Mouse (Mus musculus): Measurements from ENCODE around the gene Ms4a15. TPM values are rescaled to one million over a fixed set of nuclear protein-coding genes. Genes with fewer than 3 reads are reported as not detected.
A peak's percentile ranks its signal among the peaks of the same experiment; 100 is the strongest.

Ms4a15 gene
- polyA plus RNA-seq, 1 experiment from 2014 or later = not detected

GRCm38 (mm10) chr19:10980210-10980609 is 12.8 kb downstream of the Ms4a15 start:
- no peak overlapping the region for H3K4me3 ChIP-seq (replicated peaks)
- 84% methylated on average over 5 of the region's 5 CpGs for WGBS
- H3K27me3 ChIP-seq = no peaks in the 10 kb centered on the region
- no peak overlapping the region for H3K4me2 ChIP-seq
- H3K36me3 ChIP-seq (replicated peaks) = no peaks in the 10 kb centered on the region
- ATAC-seq (ENCODE audit: low FRiP score) = no peak
- H3K4me1 ChIP-seq = peaks cover 4% of the 10 kb centered on the region; the same call in 1 of the 2 replicates
- H3K27ac ChIP-seq = no peak overlapping the region
- no peaks in the 10 kb centered on the region for H3K9me3 ChIP-seq
- H3K9ac ChIP-seq = no peak overlapping the region

- H3K4me1 ChIP-seq = peaks cover 4% of the 10 kb centered on the region; the same call in 1 of the 2 replicates
- peak overlapping the region; percentile 33; the same call in 1 of the 2 replicates for H3K9ac ChIP-seq
- H3K27me3 ChIP-seq = no peaks in the 10 kb centered on the region
- no peak overlapping the region for H3K27ac ChIP-seq
- H3K36me3 ChIP-seq (replicated peaks) = no peaks in the 10 kb centered on the region
- no peaks in the 10 kb centered on the region for H3K9me3 ChIP-seq
- 14% methylated on average over 18 of the region's 18 CpGs for WGBS
- H3K4me3 ChIP-seq (replicated peaks) = no peak overlapping the region
- ATAC-seq (ENCODE audit: low FRiP score) = peak; percentile 59
- H3K4me2 ChIP-seq = peak overlapping the region; percentile 27
Measured at GRCm38 (mm10) chr19:10979184-10980168, 13.6 kb downstream of the Ms4a15 start.

GRCm38 (mm10) chr19:10976318-10976717 is 16.7 kb downstream of the Ms4a15 start:
- 0 out of 2 replicates have a peak, but pooled peaks cover 3% of the 10 kb centered on the region for H3K9me3 ChIP-seq
- no peak overlapping the region for H3K4me3 ChIP-seq (replicated peaks)
- H3K4me2 ChIP-seq = no peak overlapping the region
- ATAC-seq (ENCODE audit: low FRiP score) = no peak
- no peaks in the 10 kb centered on the region for H3K36me3 ChIP-seq (replicated peaks)
- H3K27me3 ChIP-seq = no peaks in the 10 kb centered on the region
- H3K27ac ChIP-seq = no peak overlapping the region
- 59% methylated on average over 4 of the region's 4 CpGs for WGBS
- H3K9ac ChIP-seq = no peak overlapping the region
- peaks cover 4% of the 10 kb centered on the region; the same call in 1 of the 2 replicates for H3K4me1 ChIP-seq

- WGBS = 75% methylated on average over 2 of the region's 2 CpGs
- Histone ChIP-seq H3K9ac (no peak overlapping the region), H3K27me3 (no peaks in the 10 kb centered on the region), H3K36me3 (replicated peaks) (no peaks in the 10 kb centered on the region), H3K9me3 (0 out of 2 replicates have a peak, but pooled peaks cover 5% of the 10 kb centered on the region), H3K4me2 (no peak overlapping the region), H3K27ac (no peak overlapping the region), H3K4me1 (peaks cover 4% of the 10 kb centered on the region; the same call in 1 of the 2 replicates), H3K4me3 (replicated peaks) (no peak overlapping the region)
- ATAC-seq (ENCODE audit: low FRiP score) = no peak
Measured at GRCm38 (mm10) chr19:10975187-10975586, 17.9 kb downstream of the Ms4a15 start.

- Histone ChIP-seq H3K36me3 (replicated peaks) (no peaks in the 10 kb centered on the region), H3K9me3 (0 out of 2 replicates have a peak, but pooled peaks cover 5% of the 10 kb centered on the region), H3K27me3 (no peaks in the 10 kb centered on the region), H3K4me1 (peaks cover under 1% of the 10 kb centered on the region; the same call in 1 of the 2 replicates), H3K4me3 (replicated peaks) (no peak within 1 kb of the TSS), H3K27ac (no peak within 1 kb of the TSS), H3K4me2 (no peak within 1 kb of the TSS), H3K9ac (no peak within 1 kb of the TSS)
- no peak for ATAC-seq (ENCODE audit: low FRiP score)
- 75% methylated on average over 4 of the region's 4 CpGs for WGBS
Measured at GRCm38 (mm10) chr19:10974238-10974865, 18.7 kb downstream of the Ms4a15 start, which contains the start of gene Ms4a10. Gene Ms4a10 (minus strand): TSS chr19:10974670.

GRCm38 (mm10) chr19:10973187-10973586 is 19.9 kb downstream of the Ms4a15 start:
- Histone ChIP-seq H3K27me3 (no peaks in the 10 kb centered on the region), H3K9ac (no peak overlapping the region), H3K4me1 (no peaks in the 10 kb centered on the region), H3K4me3 (replicated peaks) (no peak overlapping the region), H3K9me3 (0 out of 2 replicates have a peak, but pooled peaks cover 5% of the 10 kb centered on the region), H3K36me3 (replicated peaks) (no peaks in the 10 kb centered on the region), H3K4me2 (no peak overlapping the region), H3K27ac (no peak overlapping the region)
- 69% methylated on average over 2 of the region's 2 CpGs for WGBS
- no peak for ATAC-seq (ENCODE audit: low FRiP score)

GRCm38 (mm10) chr19:10972660-10973059 is 20.4 kb downstream of the Ms4a15 start:
- Histone ChIP-seq H3K9ac (no peak overlapping the region), H3K4me2 (no peak overlapping the region), H3K27me3 (no peaks in the 10 kb centered on the region), H3K36me3 (replicated peaks) (no peaks in the 10 kb centered on the region), H3K9me3 (0 out of 2 replicates have a peak, but pooled peaks cover 5% of the 10 kb centered on the region), H3K27ac (no peak overlapping the region), H3K4me3 (replicated peaks) (no peak overlapping the region), H3K4me1 (no peaks in the 10 kb centered on the region)
- WGBS = 13% methylated on average over 3 of the region's 3 CpGs
- ATAC-seq (ENCODE audit: low FRiP score) = no peak

GRCm38 (mm10) chr19:10970457-10970856 is 22.6 kb downstream of the Ms4a15 start:
- H3K9me3 ChIP-seq = 0 out of 2 replicates have a peak, but pooled peaks cover 5% of the 10 kb centered on the region
- no peaks in the 10 kb centered on the region for H3K27me3 ChIP-seq
- no peaks in the 10 kb centered on the region for H3K4me1 ChIP-seq
- H3K36me3 ChIP-seq (replicated peaks) = no peaks in the 10 kb centered on the region
- no peak overlapping the region for H3K4me3 ChIP-seq (replicated peaks)
- no peak overlapping the region for H3K27ac ChIP-seq
- no peak overlapping the region for H3K4me2 ChIP-seq
- H3K9ac ChIP-seq = no peak overlapping the region
- 85% methylated on average over 3 of the region's 3 CpGs for WGBS
- ATAC-seq (ENCODE audit: low FRiP score) = no peak

- 90% methylated on average over 7 of the region's 7 CpGs for WGBS
- H3K9me3 ChIP-seq = 0 out of 2 replicates have a peak, but pooled peaks cover 5% of the 10 kb centered on the region
- H3K27ac ChIP-seq = no peak overlapping the region
- H3K4me3 ChIP-seq (replicated peaks) = no peak overlapping the region
- ATAC-seq (ENCODE audit: low FRiP score) = no peak
- no peaks in the 10 kb centered on the region for H3K4me1 ChIP-seq
- no peaks in the 10 kb centered on the region for H3K27me3 ChIP-seq
- no peaks in the 10 kb centered on the region for H3K36me3 ChIP-seq (replicated peaks)
- no peak overlapping the region for H3K9ac ChIP-seq
- no peak overlapping the region for H3K4me2 ChIP-seq
Measured at GRCm38 (mm10) chr19:10968578-10968977, 24.5 kb downstream of the Ms4a15 start.

GRCm38 (mm10) chr19:10965721-10966120 is 27.3 kb downstream of the Ms4a15 start:
- H3K9me3 ChIP-seq = 0 out of 2 replicates have a peak, but pooled peaks cover 2% of the 10 kb centered on the region
- no peak overlapping the region for H3K9ac ChIP-seq
- WGBS = 84% methylated on average over 7 of the region's 7 CpGs
- H3K4me3 ChIP-seq (replicated peaks) = no peak overlapping the region
- no peaks in the 10 kb centered on the region for H3K4me1 ChIP-seq
- no peaks in the 10 kb centered on the region for H3K36me3 ChIP-seq (replicated peaks)
- no peak overlapping the region for H3K4me2 ChIP-seq
- H3K27ac ChIP-seq = no peak overlapping the region
- no peak for ATAC-seq (ENCODE audit: low FRiP score)
- H3K27me3 ChIP-seq = 0 out of 2 replicates have a peak, but pooled peaks cover 4% of the 10 kb centered on the region

GRCm38 (mm10) chr19:10959978-10960346 is 33.1 kb downstream of the Ms4a15 start:
- no peak overlapping the region for H3K27ac ChIP-seq
- no peaks in the 10 kb centered on the region for H3K9me3 ChIP-seq
- H3K36me3 ChIP-seq (replicated peaks) = no peaks in the 10 kb centered on the region
- peaks cover 4% of the 10 kb centered on the region for H3K4me1 ChIP-seq
- H3K4me3 ChIP-seq (replicated peaks) = no peak overlapping the region
- no peak overlapping the region for H3K4me2 ChIP-seq
- no peak overlapping the region for H3K9ac ChIP-seq
- peak; percentile 36; the same call in 1 of the 2 replicates for ATAC-seq (ENCODE audit: low FRiP score)
- WGBS = 45% methylated on average over 12 of the region's 12 CpGs
- 0 out of 2 replicates have a peak, but pooled peaks cover 4% of the 10 kb centered on the region for H3K27me3 ChIP-seq

All from forebrain, embryonic 12.5 days (tissue).